8 mouse cellular contexts compared by ENCODE assay signal in the genomic region with DNA sequence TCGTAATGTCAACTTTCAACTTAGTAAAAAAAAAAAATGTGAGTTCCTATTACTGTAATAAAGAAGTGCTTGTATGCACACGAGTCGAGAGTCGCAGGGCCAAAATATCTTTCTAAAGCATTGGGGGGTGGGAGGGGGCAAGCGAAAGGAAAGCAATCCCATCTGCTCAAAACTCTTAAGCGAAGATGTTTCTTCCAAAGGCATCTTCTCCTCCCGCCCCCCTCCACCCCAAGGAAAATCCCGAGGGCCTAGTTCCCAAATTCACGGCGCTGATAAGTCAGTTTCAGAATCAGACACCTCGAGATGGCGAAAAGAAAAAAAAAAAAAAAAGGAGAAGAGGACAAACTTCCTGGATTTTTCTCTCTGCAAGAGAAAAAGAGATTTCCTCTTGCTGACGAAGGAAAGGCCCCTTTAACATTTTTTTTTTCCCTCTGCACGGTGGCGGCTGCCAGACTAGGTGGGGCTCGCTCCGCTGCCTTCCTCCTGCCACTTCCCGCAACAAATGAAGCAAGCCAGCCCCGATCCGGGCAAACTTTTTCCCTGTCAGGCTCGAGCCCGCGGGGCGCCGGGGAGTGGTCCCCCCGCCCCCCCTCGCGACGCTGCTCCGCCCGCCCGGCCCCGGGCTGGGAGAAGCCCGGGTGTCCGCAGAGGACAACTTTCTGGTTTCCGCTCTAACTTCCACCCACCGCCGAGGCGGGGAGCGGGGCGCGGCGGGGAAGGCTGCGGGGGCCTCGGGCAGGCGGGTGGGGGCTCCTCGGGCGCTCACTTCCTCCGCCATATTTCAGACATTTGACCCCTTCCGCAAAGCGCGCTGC. TPM values are rescaled to one million over a fixed set of nuclear protein-coding genes. Genes with fewer than 3 reads are reported as not detected.
DNase-seq lines count a peak whose midpoint lies in the region; ATAC-seq lines count a peak whose summit lies in the region.

No protein-coding gene starts in this region.

- H3K27ac ChIP-seq in forebrain, embryonic 10.5 days: peak overlapping the region; percentile 96
- peak overlapping the region; percentile 99 for H3K27ac ChIP-seq in heart, embryonic 15.5 days
- peak overlapping the region; percentile 92 for H3K27ac ChIP-seq in liver, embryonic 16.5 days (ENCODE audit: low read length)
- H3K27ac ChIP-seq in neural tube, embryonic 11.5 days (ENCODE audit: low read depth, low read length): peak overlapping the region; percentile 98
- H3K27ac ChIP-seq in stomach, embryonic 16.5 days (ENCODE audit: low read length): peak overlapping the region; percentile 98

- DNase-seq in brain, embryonic 18.5 days (ENCODE audit: low read depth, low spot score): peak; percentile 26
- peak; percentile 58 for DNase-seq in forebrain, embryonic 10.5 days (ENCODE audit: extremely low spot score, low spot score)
- peak; percentile 84 for DNase-seq in kidney, postnatal 14 days
- peak; percentile 78 for DNase-seq in neural tube, embryonic 11.5 days (ENCODE audit: low spot score)

- no peaks in the 10 kb centered on the region for H3K36me3 ChIP-seq in forebrain, embryonic 10.5 days (replicated peaks)
- no peaks in the 10 kb centered on the region for H3K36me3 ChIP-seq in heart, embryonic 15.5 days
- no peaks in the 10 kb centered on the region for H3K36me3 ChIP-seq in liver, embryonic 16.5 days (ENCODE audit: control insufficient read depth, insufficient read depth)
- no peaks in the 10 kb centered on the region for H3K36me3 ChIP-seq in neural tube, embryonic 11.5 days (ENCODE audit: control insufficient read depth, insufficient read depth, low read length)
- H3K36me3 ChIP-seq in stomach, embryonic 16.5 days (ENCODE audit: control insufficient read depth, insufficient read depth, low read length): no peaks in the 10 kb centered on the region

- H3K9ac ChIP-seq in heart, embryonic 15.5 days: peak overlapping the region; percentile 99
- peak overlapping the region; percentile 97 for H3K9ac ChIP-seq in liver, embryonic 16.5 days (ENCODE audit: low read depth, low read length)
- peak overlapping the region; percentile 96 for H3K9ac ChIP-seq in neural tube, embryonic 11.5 days (ENCODE audit: low read length)
- H3K9ac ChIP-seq in stomach, embryonic 16.5 days (ENCODE audit: low read length): peak overlapping the region; percentile 99

- H3K4me3 ChIP-seq in forebrain, embryonic 10.5 days: peak overlapping the region; percentile 92
- H3K4me3 ChIP-seq in heart, embryonic 15.5 days: peak overlapping the region; percentile 97
- peak overlapping the region; percentile 95 for H3K4me3 ChIP-seq in liver, embryonic 16.5 days (ENCODE audit: low read depth, low read length)
- peak overlapping the region; percentile 95 for H3K4me3 ChIP-seq in neural tube, embryonic 11.5 days (ENCODE audit: low read depth, low read length)
- H3K4me3 ChIP-seq in stomach, embryonic 16.5 days (replicated peaks; ENCODE audit: low read length): peak overlapping the region; percentile 85

- H3K4me2 ChIP-seq in heart, embryonic 15.5 days: peak overlapping the region; percentile 71
- H3K4me2 ChIP-seq in liver, embryonic 16.5 days (ENCODE audit: low read depth, low read length): peak overlapping the region; percentile 99
- peak overlapping the region; percentile 63 for H3K4me2 ChIP-seq in neural tube, embryonic 11.5 days (ENCODE audit: low read depth)
- peak overlapping the region; percentile 72 for H3K4me2 ChIP-seq in stomach, embryonic 16.5 days (ENCODE audit: low read depth, low read length)

- peaks cover 28% of the 10 kb centered on the region for H3K4me1 ChIP-seq in forebrain, embryonic 10.5 days
- H3K4me1 ChIP-seq in heart, embryonic 15.5 days (replicated peaks): peaks cover 30% of the 10 kb centered on the region
- H3K4me1 ChIP-seq in liver, embryonic 16.5 days (ENCODE audit: control insufficient read depth, low read depth, low read length): peaks cover 21% of the 10 kb centered on the region
- peaks cover 7% of the 10 kb centered on the region; the same call in 1 of the 2 replicates for H3K4me1 ChIP-seq in neural tube, embryonic 11.5 days (ENCODE audit: control insufficient read depth, insufficient read depth, low read length)
- H3K4me1 ChIP-seq in stomach, embryonic 16.5 days (ENCODE audit: control insufficient read depth, insufficient read depth, low read length): peaks cover 14% of the 10 kb centered on the region

- H3K27me3 ChIP-seq in forebrain, embryonic 10.5 days (ENCODE audit: poor library complexity, severe bottlenecking): peaks cover 13% of the 10 kb centered on the region
- H3K27me3 ChIP-seq in heart, embryonic 15.5 days: no peaks in the 10 kb centered on the region
- H3K27me3 ChIP-seq in liver, embryonic 16.5 days (ENCODE audit: control insufficient read depth, insufficient read depth, low read depth, low read length): 0 out of 2 replicates have a peak, but pooled peaks cover 2% of the 10 kb centered on the region
- H3K27me3 ChIP-seq in neural tube, embryonic 11.5 days (ENCODE audit: control insufficient read depth, insufficient read depth, low read length): no peaks in the 10 kb centered on the region
- no peaks in the 10 kb centered on the region for H3K27me3 ChIP-seq in stomach, embryonic 16.5 days (ENCODE audit: control insufficient read depth, insufficient read depth, low read length)

- WGBS in forebrain, embryonic 10.5 days: 3% methylated on average over 51 of the region's 52 CpGs
- under 1% methylated on average over 52 of the region's 52 CpGs for WGBS in heart, embryonic 15.5 days
- WGBS in liver, embryonic 16.5 days (ENCODE audit: insufficient replicate concordance): under 1% methylated on average over 36 of the region's 52 CpGs
- 3% methylated on average over 49 of the region's 52 CpGs for WGBS in neural tube, embryonic 11.5 days
- 1% methylated on average over 45 of the region's 52 CpGs for WGBS in stomach, embryonic 16.5 days

- no peaks in the 10 kb centered on the region for H3K9me3 ChIP-seq in forebrain, embryonic 10.5 days
- H3K9me3 ChIP-seq in heart, embryonic 15.5 days (replicated peaks): no peaks in the 10 kb centered on the region
- no peaks in the 10 kb centered on the region for H3K9me3 ChIP-seq in liver, embryonic 16.5 days (replicated peaks; ENCODE audit: control insufficient read depth, low read length)
- no peaks in the 10 kb centered on the region for H3K9me3 ChIP-seq in neural tube, embryonic 11.5 days (ENCODE audit: control insufficient read depth, low read length)
- H3K9me3 ChIP-seq in stomach, embryonic 16.5 days (replicated peaks; ENCODE audit: control insufficient read depth, low read length): no peaks in the 10 kb centered on the region

- peak; percentile 15 for ATAC-seq in CD4-positive, CD25-positive, alpha-beta regulatory T cell, adult 4 months
- ATAC-seq in heart, embryonic 15.5 days (replicated peaks; ENCODE audit: insufficient number of reproducible peaks, insufficient read depth, low FRiP score, low read depth): peak; percentile 56
- peak; percentile 33 for ATAC-seq in liver, embryonic 16.5 days (ENCODE audit: low read depth)
- peak; percentile 49 for ATAC-seq in neural tube, embryonic 11.5 days (ENCODE audit: insufficient read depth, low FRiP score, low TSS enrichment)
- ATAC-seq in stomach, embryonic 16.5 days (ENCODE audit: insufficient read depth, low FRiP score): peak; percentile 35

RNA-seq across cellular contexts. Expression of gene Rap1b, which starts 0.8 kb away (rescaled TPM):
- polyA plus RNA-seq in CD4-positive, CD25-positive, alpha-beta regulatory T cell, adult 4 months (2017; shearing (Covaris generic)): 10 to 100 TPM; 58.0 to 90.0 TPM
- polyA plus RNA-seq in forebrain, embryonic 10.5 days (2016; fragmentation: Nextera tagmentation; extraction: Ambion mirVana): 136 and 141 TPM in 2 replicates
- 112 and 128 TPM in 2 replicates for polyA plus RNA-seq in heart, embryonic 15.5 days (2015; fragmentation: Nextera tagmentation; extraction: Ambion mirVana)
- polyA plus RNA-seq in liver, embryonic 16.5 days (2015; fragmentation: Nextera tagmentation; extraction: Ambion mirVana): 87.0 and 91.8 TPM in 2 replicates
- polyA plus RNA-seq in neural tube, embryonic 11.5 days (2014; fragmentation: Nextera tagmentation; extraction: Ambion mirVana): 175 and 183 TPM in 2 replicates
- polyA plus RNA-seq in stomach, embryonic 16.5 days (2015; fragmentation: Nextera tagmentation; extraction: Ambion mirVana): 166 and 176 TPM in 2 replicates

RNA-seq across cellular contexts. Expression of gene Nup107, which starts 52.5 kb away (rescaled TPM):
- polyA plus RNA-seq in CD4-positive, CD25-positive, alpha-beta regulatory T cell, adult 4 months (2017; shearing (Covaris generic)): 10 to 100 TPM; 54.8 to 65.4 TPM
- 113 and 116 TPM in 2 replicates for polyA plus RNA-seq in forebrain, embryonic 10.5 days (2016; fragmentation: Nextera tagmentation; extraction: Ambion mirVana)
- 35.6 and 38.9 TPM in 2 replicates for polyA plus RNA-seq in heart, embryonic 15.5 days (2015; fragmentation: Nextera tagmentation; extraction: Ambion mirVana)
- 30.0 and 30.3 TPM in 2 replicates for polyA plus RNA-seq in liver, embryonic 16.5 days (2015; fragmentation: Nextera tagmentation; extraction: Ambion mirVana)
- polyA plus RNA-seq in neural tube, embryonic 11.5 days (2014; fragmentation: Nextera tagmentation; extraction: Ambion mirVana): 87.6 and 94.9 TPM in 2 replicates
- polyA plus RNA-seq in stomach, embryonic 16.5 days (2015; fragmentation: Nextera tagmentation; extraction: Ambion mirVana): 49.8 and 51.5 TPM in 2 replicates

Comparison
In these comparisons a context has a peak if more than half of its experiments do, and no peak if none do; other contexts are left out.
1. Peak in every context shown above with its lines: DNase-seq, ATAC-seq, H3K4me3 ChIP-seq and H3K27ac ChIP-seq.
2. DNase-seq: peak in every context shown above with its lines; median percentile 84 in kidney, postnatal 14 days; 78 in neural tube, embryonic 11.5 days; 58 in forebrain, embryonic 10.5 days; 26 in brain, embryonic 18.5 days.